Comparison of ENCODE assay signal across 7 mouse cellular contexts in genomic region chr11:104549438-104550405, GRCm38 (mm10). TPM values are rescaled to one million over a fixed set of nuclear protein-coding genes. Genes with fewer than 3 reads are reported as not detected.
A peak's percentile ranks its signal among the peaks of the same experiment; 100 is the strongest.
DNase-seq lines count a peak whose midpoint lies in the region; ATAC-seq and TF ChIP-seq lines count a peak whose summit lies in the region.

No protein-coding gene starts in this region.

- H3K9ac ChIP-seq in hindbrain, embryonic 13.5 days, result peak overlapping the region; percentile 99
- peak overlapping the region; percentile 95 for H3K9ac ChIP-seq in limb, embryonic 15.5 days
- H3K9ac ChIP-seq in midbrain, embryonic 14.5 days (replicated peaks; ENCODE audit: low read length), result peak overlapping the region; percentile 100
- H3K9ac ChIP-seq in stomach, embryonic 14.5 days (replicated peaks; ENCODE audit: low read depth, low read length), result peak overlapping the region; percentile 99

- no peak for TF ChIP-seq CTCF in E14TG2a.4 (conservative IDR thresholded peaks at IDR 0.05; ENCODE audit: low read length)

- peak overlapping the region; percentile 90 for H3K27ac ChIP-seq in hindbrain, embryonic 13.5 days
- peak overlapping the region; percentile 89 for H3K27ac ChIP-seq in limb, embryonic 15.5 days
- peak overlapping the region; percentile 86 for H3K27ac ChIP-seq in midbrain, embryonic 14.5 days (replicated peaks; ENCODE audit: low read depth, low read length)
- H3K27ac ChIP-seq in stomach, embryonic 14.5 days (ENCODE audit: low read length), result peak overlapping the region; percentile 93

- peak overlapping the region; percentile 97 for H3K4me3 ChIP-seq in E14TG2a.4 (replicated peaks; ENCODE audit: low read length)
- H3K4me3 ChIP-seq in hindbrain, embryonic 13.5 days, result peak overlapping the region; percentile 87
- H3K4me3 ChIP-seq in limb, embryonic 15.5 days, result peak overlapping the region; percentile 85
- peak overlapping the region; percentile 95 for H3K4me3 ChIP-seq in midbrain, embryonic 14.5 days (replicated peaks; ENCODE audit: low read depth, low read length)
- H3K4me3 ChIP-seq in stomach, embryonic 14.5 days (ENCODE audit: low read depth, low read length), result peak overlapping the region; percentile 98

- under 1% methylated on average over 53 of the region's 53 CpGs for WGBS in hindbrain, embryonic 13.5 days
- WGBS in limb, embryonic 15.5 days, result under 1% methylated on average over 53 of the region's 53 CpGs
- WGBS in midbrain, embryonic 14.5 days, result under 1% methylated on average over 53 of the region's 53 CpGs
- WGBS in stomach, embryonic 14.5 days, result under 1% methylated on average over 53 of the region's 53 CpGs

- H3K36me3 ChIP-seq in E14TG2a.4 (ENCODE audit: insufficient read depth, low read length), result peaks cover 12% of the 10 kb centered on the region
- peaks cover 6% of the 10 kb centered on the region; the same call in 1 of the 2 replicates for H3K36me3 ChIP-seq in hindbrain, embryonic 13.5 days
- H3K36me3 ChIP-seq in limb, embryonic 15.5 days, result no peaks in the 10 kb centered on the region; the same call in 1 of the 2 replicates
- H3K36me3 ChIP-seq in midbrain, embryonic 14.5 days (ENCODE audit: control insufficient read depth, insufficient read depth, low read length), result 0 out of 2 replicates have a peak, but pooled peaks cover 3% of the 10 kb centered on the region
- no peaks in the 10 kb centered on the region for H3K36me3 ChIP-seq in stomach, embryonic 14.5 days (ENCODE audit: control insufficient read depth, insufficient read depth, low read length)

- no peaks in the 10 kb centered on the region for H3K9me3 ChIP-seq in E14TG2a.4 (ENCODE audit: low read length)
- no peaks in the 10 kb centered on the region for H3K9me3 ChIP-seq in hindbrain, embryonic 13.5 days
- H3K9me3 ChIP-seq in limb, embryonic 15.5 days, result no peaks in the 10 kb centered on the region
- H3K9me3 ChIP-seq in midbrain, embryonic 14.5 days (ENCODE audit: control insufficient read depth, low read length), result no peaks in the 10 kb centered on the region
- no peaks in the 10 kb centered on the region for H3K9me3 ChIP-seq in stomach, embryonic 14.5 days (ENCODE audit: control insufficient read depth, low read depth, low read length)

- peaks cover 66% of the 10 kb centered on the region for H3K4me1 ChIP-seq in E14TG2a.4 (replicated peaks; ENCODE audit: low read depth, low read length)
- H3K4me1 ChIP-seq in hindbrain, embryonic 13.5 days (replicated peaks), result peaks cover 36% of the 10 kb centered on the region
- 0 out of 2 replicates have a peak, but pooled peaks cover 2% of the 10 kb centered on the region for H3K4me1 ChIP-seq in limb, embryonic 15.5 days
- peaks cover 23% of the 10 kb centered on the region; the same call in 1 of the 2 replicates for H3K4me1 ChIP-seq in midbrain, embryonic 14.5 days (ENCODE audit: control insufficient read depth, insufficient read depth, low read length)
- peaks cover 7% of the 10 kb centered on the region; the same call in 1 of the 2 replicates for H3K4me1 ChIP-seq in stomach, embryonic 14.5 days (ENCODE audit: control insufficient read depth, insufficient read depth, low read length)

- H3K27me3 ChIP-seq in E14TG2a.4 (ENCODE audit: insufficient read depth, low read length), result no peaks in the 10 kb centered on the region
- H3K27me3 ChIP-seq in hindbrain, embryonic 13.5 days, result 0 out of 2 replicates have a peak, but pooled peaks cover 2% of the 10 kb centered on the region
- H3K27me3 ChIP-seq in limb, embryonic 15.5 days, result no peaks in the 10 kb centered on the region
- no peaks in the 10 kb centered on the region for H3K27me3 ChIP-seq in midbrain, embryonic 14.5 days (ENCODE audit: control insufficient read depth, insufficient read depth, low read length)
- no peaks in the 10 kb centered on the region for H3K27me3 ChIP-seq in stomach, embryonic 14.5 days (ENCODE audit: control insufficient read depth, insufficient read depth, low read length)

- H3K4me2 ChIP-seq in hindbrain, embryonic 13.5 days, result peak overlapping the region; percentile 75
- peak overlapping the region; percentile 61 for H3K4me2 ChIP-seq in limb, embryonic 15.5 days
- peak overlapping the region; percentile 72 for H3K4me2 ChIP-seq in midbrain, embryonic 14.5 days (ENCODE audit: low read length)
- peak overlapping the region; percentile 71 for H3K4me2 ChIP-seq in stomach, embryonic 14.5 days (replicated peaks; ENCODE audit: low read depth, low read length)

- ATAC-seq in hindbrain, embryonic 13.5 days (ENCODE audit: low FRiP score), result peak; percentile 70; the same call in 1 of the 2 replicates
- ATAC-seq in limb, embryonic 15.5 days (ENCODE audit: insufficient number of reproducible peaks, low FRiP score, low TSS enrichment, low read depth), result peak; percentile 74
- ATAC-seq in midbrain, embryonic 14.5 days (ENCODE audit: low FRiP score, low TSS enrichment), result peak; percentile 80
- peak; percentile 34 for ATAC-seq in stomach, embryonic 14.5 days (ENCODE audit: insufficient number of reproducible peaks, insufficient read depth, low FRiP score, low read depth)

- peak; percentile 44 for DNase-seq in ZHBTc4 (ENCODE audit: low read depth, low spot score)
- DNase-seq in fibroblast of lung, adult 2 months (ENCODE audit: low read depth), result peak; percentile 37
- peak; percentile 64 for DNase-seq in midbrain, embryonic 14.5 days

RNA-seq across cellular contexts. Expression of gene Cdc27, which starts 0.7 kb away (rescaled TPM):
- 38.7 and 39.6 TPM in 2 replicates for polyA plus RNA-seq in hindbrain, embryonic 13.5 days (2015; fragmentation: Nextera tagmentation; extraction: Ambion mirVana)
- 37.4 and 40.6 TPM in 2 replicates for polyA plus RNA-seq in limb, embryonic 15.5 days (2015; fragmentation: Nextera tagmentation; extraction: Ambion mirVana)
- polyA plus RNA-seq in midbrain, embryonic 14.5 days (2014; fragmentation: Nextera tagmentation; extraction: Ambion mirVana), result 41.0 and 48.1 TPM in 2 replicates
- 51.6 and 53.3 TPM in 2 replicates for polyA plus RNA-seq in stomach, embryonic 14.5 days (2014; fragmentation: Nextera tagmentation; extraction: Ambion mirVana)

RNA-seq across cellular contexts. Expression of gene Myl4, which starts 0.7 kb away (rescaled TPM):
- polyA plus RNA-seq in hindbrain, embryonic 13.5 days (2015; fragmentation: Nextera tagmentation; extraction: Ambion mirVana), result 5.3 and 6.7 TPM in 2 replicates
- polyA plus RNA-seq in limb, embryonic 15.5 days (2015; fragmentation: Nextera tagmentation; extraction: Ambion mirVana), result 131 and 324 TPM in 2 replicates
- polyA plus RNA-seq in midbrain, embryonic 14.5 days (2014; fragmentation: Nextera tagmentation; extraction: Ambion mirVana), result 2.8 and 3.2 TPM in 2 replicates
- 5.7 and 6.7 TPM in 2 replicates for polyA plus RNA-seq in stomach, embryonic 14.5 days (2014; fragmentation: Nextera tagmentation; extraction: Ambion mirVana)

RNA-seq across cellular contexts. Expression of gene Itgb3, which starts 58.1 kb away (rescaled TPM):
- 1.9 TPM in 2 replicates for polyA plus RNA-seq in hindbrain, embryonic 13.5 days (2015; fragmentation: Nextera tagmentation; extraction: Ambion mirVana)
- polyA plus RNA-seq in limb, embryonic 15.5 days (2015; fragmentation: Nextera tagmentation; extraction: Ambion mirVana), result 3.7 and 4.8 TPM in 2 replicates
- polyA plus RNA-seq in midbrain, embryonic 14.5 days (2014; fragmentation: Nextera tagmentation; extraction: Ambion mirVana), result 0.23 and 0.28 TPM in 2 replicates
- polyA plus RNA-seq in stomach, embryonic 14.5 days (2014; fragmentation: Nextera tagmentation; extraction: Ambion mirVana), result 3.1 and 3.6 TPM in 2 replicates

Comparison
In these comparisons a context has a peak if more than half of its experiments do, and no peak if none do; other contexts are left out.
1. Peak in every context shown above with its lines: DNase-seq, ATAC-seq, H3K4me3 ChIP-seq and H3K27ac ChIP-seq.
2. RNA of gene Myl4, which starts 0.7 kb away (polyA plus RNA-seq): 131 to 324 TPM in limb, embryonic 15.5 days; 5.3 to 6.7 TPM in hindbrain, embryonic 13.5 days, 5.7 to 6.7 TPM in stomach, embryonic 14.5 days and 2.8 to 3.2 TPM in midbrain, embryonic 14.5 days; every median in the first group is over 10 times any median in the second.